Mouse (Mus musculus) macrophage (primary cell): ENCODE results near the gene Arl16. TPM values are rescaled to one million over a fixed set of nuclear protein-coding genes. Genes with fewer than 3 reads are reported as not detected.

ENCODE experiments used
- H3K27ac ChIP-seq: fragments of 350-480 bp; formaldehyde crosslinking; 2 replicates; pipeline ENCODE4 v1.9.0; 2021
- H3K36me3 ChIP-seq: fragments of 350-480 bp; formaldehyde crosslinking; 2 replicates; pipeline ENCODE4 v1.9.0; 2021; ENCODE audit errors: inconsistent target
- H3K4me3 ChIP-seq: fragments of 350-480 bp; formaldehyde crosslinking; 2 replicates; pipeline ENCODE4 v1.9.0; 2021; ENCODE audit errors: inconsistent target
- H3K79me2 ChIP-seq: fragments of 350-480 bp; formaldehyde crosslinking; 2 replicates; pipeline ENCODE4 v1.9.0; 2021; ENCODE audit errors: inconsistent target
- WGBS: methylation state at CpG from one replicate; pipeline ENCODE4 v1.1.7; 2026; ENCODE audit warnings: inconsistent platforms; ENCODE audit not compliant: missing documents; 5-methylcytosine and 5-hydroxymethylcytosine counted together
- polyA plus RNA-seq: library from polyadenylated mRNA; stranded (reverse); fragments of 250-400 nt; gene quantifications from 3 replicates; pipeline ENCODE4 v1.2.4, GENCODE M21; 2018; ENCODE audit warnings: inconsistent platforms

The Arl16 gene
- polyA plus RNA-seq, 1 experiment from 2014 or later = 14.2 TPM

DNA sequence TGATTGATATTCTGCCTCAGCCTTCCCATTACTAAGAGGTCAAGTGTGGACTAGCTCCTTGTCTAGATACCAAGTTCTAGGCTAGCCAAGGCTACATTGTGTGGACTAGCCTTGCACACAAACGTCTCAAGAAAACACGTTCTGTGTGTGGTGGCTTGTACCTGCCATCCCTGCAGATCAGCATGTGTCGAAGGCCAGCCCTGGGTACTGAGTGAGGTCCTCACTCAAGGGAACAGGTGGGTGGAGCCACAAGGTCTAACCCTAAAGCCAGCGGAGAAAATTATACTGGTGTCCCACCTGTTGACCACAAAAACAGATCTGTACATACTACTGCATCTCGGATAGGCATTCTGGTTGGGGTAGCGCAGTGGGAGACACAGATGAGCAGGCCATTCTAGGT lies 32.5 kb upstream of the Arl16 start:
- 87% methylated on average over 5 of the region's 6 CpGs for WGBS

DNA sequence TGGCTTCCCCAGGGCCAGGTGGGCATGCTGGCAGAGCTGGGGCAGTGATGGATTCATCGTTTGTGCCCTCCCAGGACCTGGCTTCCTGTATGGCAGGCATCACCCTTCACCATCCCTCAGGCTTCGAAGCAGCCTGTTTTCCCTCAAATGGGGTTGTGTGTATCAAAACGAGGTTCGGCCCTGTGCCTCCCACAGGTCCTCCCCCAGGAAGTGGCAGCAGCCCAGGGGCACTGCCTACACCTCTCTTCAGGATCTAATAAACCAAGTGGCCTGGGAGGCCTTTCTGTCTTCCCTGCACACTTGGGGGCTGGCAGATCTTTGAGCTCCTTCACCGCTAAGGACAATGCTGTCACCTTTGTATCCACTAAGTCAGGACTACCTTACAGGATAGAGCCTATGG lies 31.5 kb upstream of the Arl16 start:
- H3K36me3 ChIP-seq = peaks cover 31% of the 10 kb centered on the region; the same call in 1 of the 2 replicates
- H3K27ac ChIP-seq = no peak overlapping the region
- H3K4me3 ChIP-seq = no peak overlapping the region
- H3K79me2 ChIP-seq = peaks cover 3% of the 10 kb centered on the region
- 97% methylated on average over 4 of the region's 5 CpGs for WGBS

More for the DNA sequence above, 32.5 kb upstream of the Arl16 start:
- Histone ChIP-seq H3K79me2 (no peaks in the 10 kb centered on the region), H3K36me3 (peaks cover 27% of the 10 kb centered on the region; the same call in 1 of the 2 replicates), H3K4me3 (no peak overlapping the region), H3K27ac (no peak overlapping the region)

DNA sequence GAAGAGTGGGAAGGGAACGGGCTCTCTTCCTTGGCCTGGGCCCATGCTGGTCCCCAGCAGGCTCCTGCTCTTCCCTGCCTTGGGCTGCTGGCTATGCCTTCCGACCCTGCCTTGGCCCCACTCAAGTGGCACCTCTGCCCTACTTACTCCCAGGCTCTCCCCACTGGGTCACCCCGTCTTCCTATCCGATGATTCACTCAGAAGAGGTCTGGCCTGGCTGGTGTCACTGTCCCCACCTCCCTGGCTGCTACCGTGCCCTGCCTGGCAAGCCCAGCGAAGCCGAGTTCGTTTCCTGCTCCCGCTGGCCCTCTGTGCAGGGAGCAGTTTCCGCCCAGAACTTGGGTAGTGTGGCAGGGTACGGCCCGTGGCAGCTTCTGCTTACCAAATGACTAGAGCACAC lies 30.8 kb upstream of the Arl16 start:
- peaks cover 10% of the 10 kb centered on the region for H3K79me2 ChIP-seq
- WGBS = 95% methylated on average over 12 of the region's 12 CpGs

DNA sequence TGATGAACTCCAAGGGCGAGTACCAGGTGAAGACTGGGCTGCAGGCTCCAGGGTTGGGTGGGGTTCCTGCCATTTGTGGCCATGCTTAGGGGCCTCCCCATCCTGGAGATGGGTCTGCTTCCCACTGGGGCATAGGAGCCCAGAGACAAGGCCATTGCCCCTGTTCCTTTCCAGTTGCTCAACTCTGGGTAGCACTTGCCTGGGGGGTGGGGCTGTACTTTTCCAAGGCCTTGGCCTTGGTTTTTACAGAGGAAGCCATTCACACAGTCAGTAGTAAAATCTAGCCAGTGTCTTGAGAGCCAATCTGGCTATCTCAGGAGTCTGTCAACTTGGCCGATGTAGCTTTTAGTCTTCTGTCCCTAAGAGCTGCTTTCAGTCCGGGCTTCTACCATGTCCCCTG lies 30.0 kb upstream of the Arl16 start:
- Histone ChIP-seq H3K27ac (no peak overlapping the region), H3K4me3 (no peak overlapping the region), H3K36me3 (peaks cover 31% of the 10 kb centered on the region; the same call in 1 of the 2 replicates), H3K79me2 (peaks cover 14% of the 10 kb centered on the region)
- 98% methylated on average over 3 of the region's 3 CpGs for WGBS

More for the DNA sequence above, 30.8 kb upstream of the Arl16 start:
- H3K4me3 ChIP-seq = no peak overlapping the region
- peaks cover 31% of the 10 kb centered on the region; the same call in 1 of the 2 replicates for H3K36me3 ChIP-seq
- no peak overlapping the region for H3K27ac ChIP-seq

DNA sequence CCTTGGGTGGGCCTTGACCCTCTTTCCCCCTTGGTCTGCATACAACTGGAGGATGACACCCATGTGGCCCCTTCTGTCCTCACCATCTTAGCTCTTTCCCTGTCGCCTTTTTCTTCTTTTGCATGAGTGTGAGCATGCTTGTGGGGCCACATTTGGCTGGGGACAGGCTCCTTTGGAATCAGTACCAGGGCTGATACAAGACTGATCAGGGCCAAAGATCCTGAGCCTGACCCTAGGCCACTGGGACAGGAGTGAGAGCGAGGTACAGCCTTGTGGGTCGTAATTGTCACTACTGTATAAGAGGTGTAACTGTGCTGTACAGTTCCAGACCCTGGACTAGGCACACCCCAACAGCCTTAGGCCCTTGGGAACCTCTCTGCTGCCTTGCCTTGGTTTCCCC lies 26.5 kb upstream of the Arl16 start:
- Histone ChIP-seq H3K79me2 (peaks cover 14% of the 10 kb centered on the region), H3K36me3 (peaks cover 31% of the 10 kb centered on the region; the same call in 1 of the 2 replicates), H3K27ac (no peak overlapping the region), H3K4me3 (no peak overlapping the region)
- WGBS = 100% methylated on average over 3 of the region's 3 CpGs

DNA sequence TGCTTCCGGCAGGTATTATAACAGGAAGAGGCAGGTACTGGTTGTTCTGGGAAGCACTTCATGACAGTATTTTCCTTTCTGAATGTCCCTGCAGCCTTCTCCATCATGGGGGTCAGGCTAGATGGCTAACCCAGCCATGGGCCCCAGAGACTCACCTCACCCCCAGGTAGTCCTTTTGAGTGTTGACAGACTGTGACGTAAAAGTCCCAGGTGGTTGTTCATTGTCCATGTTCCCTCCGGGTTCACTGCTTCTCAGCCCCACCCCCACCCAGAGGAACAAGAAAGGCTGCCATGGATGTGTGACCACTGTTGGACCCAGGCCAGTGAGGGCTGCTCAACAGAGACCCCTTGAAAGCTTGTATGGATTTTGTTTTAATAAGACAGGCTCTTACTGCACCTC lies 25.9 kb upstream of the Arl16 start:
- peak overlapping the region; percentile 72 for H3K4me3 ChIP-seq
- H3K27ac ChIP-seq = peak overlapping the region; percentile 82
- peaks cover 14% of the 10 kb centered on the region for H3K79me2 ChIP-seq
- 80% methylated on average over 3 of the region's 3 CpGs for WGBS
- peaks cover 35% of the 10 kb centered on the region; the same call in 1 of the 2 replicates for H3K36me3 ChIP-seq

DNA sequence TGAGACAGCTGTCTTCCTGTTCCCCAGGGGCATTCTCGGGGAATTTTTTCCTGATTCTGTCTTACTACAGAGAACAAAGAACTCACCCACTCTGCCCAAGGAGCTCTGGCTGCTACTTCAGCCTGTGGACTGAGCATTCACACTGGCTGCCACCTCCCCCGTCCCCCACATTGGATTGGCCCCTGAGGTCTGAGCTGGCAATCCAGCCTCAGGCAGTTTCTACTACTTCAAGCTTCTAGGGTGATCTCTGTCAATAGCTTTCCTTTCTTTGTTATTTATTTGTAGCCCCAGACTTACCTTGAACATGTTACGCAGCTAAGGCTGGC lies 25.4 kb upstream of the Arl16 start:
- Histone ChIP-seq H3K4me3 (peak overlapping the region; percentile 72), H3K27ac (peak overlapping the region; percentile 82), H3K79me2 (peaks cover 14% of the 10 kb centered on the region), H3K36me3 (peaks cover 40% of the 10 kb centered on the region; the same call in 1 of the 2 replicates)
- WGBS = 36% methylated on average over 3 of the region's 3 CpGs

DNA sequence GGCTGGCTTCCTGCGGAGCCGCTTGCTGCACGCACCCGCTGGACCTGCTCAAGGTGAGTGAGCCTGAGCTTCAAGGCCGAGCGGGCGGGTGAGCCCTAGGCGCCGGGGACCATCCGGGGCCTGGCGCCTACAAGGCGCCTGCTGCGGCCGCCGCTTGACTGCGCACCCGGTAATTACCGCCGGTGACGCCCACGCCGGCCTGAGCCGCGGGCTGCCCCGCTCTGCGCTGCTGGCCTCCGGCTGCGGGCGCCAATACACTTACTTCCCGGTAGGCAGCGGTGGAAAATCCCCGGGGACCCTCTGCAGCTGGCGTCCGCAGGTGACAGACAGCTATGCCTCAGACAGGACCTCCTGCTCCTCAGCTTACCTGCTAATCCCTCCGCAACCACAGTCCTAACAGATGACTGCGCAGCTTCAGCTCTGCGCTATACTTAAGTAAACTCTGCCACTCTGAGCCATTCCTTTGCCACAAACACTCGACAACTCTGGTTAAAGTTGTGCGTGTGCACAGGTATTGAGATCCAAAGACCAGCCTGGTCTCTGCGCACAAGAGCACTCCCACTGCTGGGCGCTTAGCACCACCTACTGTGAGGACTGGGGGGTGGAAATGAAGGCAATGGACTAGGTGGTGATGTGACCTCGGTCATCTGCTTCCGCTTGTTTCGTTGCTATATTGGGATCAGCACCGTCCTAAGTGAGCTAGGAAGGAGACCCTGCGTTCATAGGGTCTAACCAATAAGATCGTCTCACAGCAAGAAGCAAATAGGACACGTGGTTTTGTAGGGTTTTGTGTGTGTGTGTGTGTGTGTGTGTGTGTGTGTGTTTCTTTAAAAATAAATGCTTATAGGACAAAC lies 24.8 kb upstream of the Arl16 start:
- Histone ChIP-seq H3K36me3 (peaks cover 40% of the 10 kb centered on the region; the same call in 1 of the 2 replicates), H3K4me3 (peak overlapping the region; percentile 72), H3K27ac (peak overlapping the region; percentile 82), H3K79me2 (peaks cover 14% of the 10 kb centered on the region)
- WGBS = under 1% methylated on average over 44 of the region's 48 CpGs

DNA sequence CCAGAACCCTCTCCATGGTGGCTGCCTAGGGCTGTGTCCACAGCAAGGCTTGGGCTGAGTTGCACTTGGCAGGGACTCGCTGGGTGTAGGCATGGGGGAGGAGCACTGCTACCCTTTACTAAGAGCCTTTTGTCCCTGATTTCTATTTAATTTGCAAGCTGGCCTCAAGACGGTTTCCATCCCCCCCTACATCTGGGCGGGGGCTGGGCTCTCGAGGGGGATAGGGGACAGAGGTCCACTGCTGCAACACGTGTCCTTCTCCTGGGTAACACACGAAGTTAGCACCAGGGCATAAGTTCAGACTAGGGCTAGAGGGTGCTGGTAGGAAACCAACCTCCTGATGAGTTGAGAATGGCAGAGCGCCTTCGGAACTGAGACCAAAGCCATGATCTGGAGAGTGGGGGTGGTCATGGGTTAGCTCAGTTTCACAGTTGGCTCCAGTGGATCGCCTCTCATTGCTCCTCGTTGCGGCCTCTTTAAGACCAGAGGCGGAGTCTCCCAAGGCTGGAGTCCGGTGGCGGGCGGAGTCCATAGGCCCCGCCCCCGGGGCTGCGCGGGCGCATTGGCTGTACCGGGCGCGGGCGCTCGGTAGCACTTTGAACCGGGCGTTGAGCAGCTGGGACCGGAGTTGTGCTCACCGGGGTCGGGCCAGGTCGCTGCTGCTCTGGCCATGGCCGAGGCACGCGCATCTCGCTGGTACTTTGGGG lies 24.1 kb upstream of the Arl16 start, which contains the start of gene Slc25a10:
Slc25a10 (plus strand) TSS at position 524 of the 707 bp plus-strand sequence.
- 2% methylated on average over 32 of the region's 35 CpGs for WGBS
- peaks cover 40% of the 10 kb centered on the region; the same call in 1 of the 2 replicates for H3K36me3 ChIP-seq

DNA sequence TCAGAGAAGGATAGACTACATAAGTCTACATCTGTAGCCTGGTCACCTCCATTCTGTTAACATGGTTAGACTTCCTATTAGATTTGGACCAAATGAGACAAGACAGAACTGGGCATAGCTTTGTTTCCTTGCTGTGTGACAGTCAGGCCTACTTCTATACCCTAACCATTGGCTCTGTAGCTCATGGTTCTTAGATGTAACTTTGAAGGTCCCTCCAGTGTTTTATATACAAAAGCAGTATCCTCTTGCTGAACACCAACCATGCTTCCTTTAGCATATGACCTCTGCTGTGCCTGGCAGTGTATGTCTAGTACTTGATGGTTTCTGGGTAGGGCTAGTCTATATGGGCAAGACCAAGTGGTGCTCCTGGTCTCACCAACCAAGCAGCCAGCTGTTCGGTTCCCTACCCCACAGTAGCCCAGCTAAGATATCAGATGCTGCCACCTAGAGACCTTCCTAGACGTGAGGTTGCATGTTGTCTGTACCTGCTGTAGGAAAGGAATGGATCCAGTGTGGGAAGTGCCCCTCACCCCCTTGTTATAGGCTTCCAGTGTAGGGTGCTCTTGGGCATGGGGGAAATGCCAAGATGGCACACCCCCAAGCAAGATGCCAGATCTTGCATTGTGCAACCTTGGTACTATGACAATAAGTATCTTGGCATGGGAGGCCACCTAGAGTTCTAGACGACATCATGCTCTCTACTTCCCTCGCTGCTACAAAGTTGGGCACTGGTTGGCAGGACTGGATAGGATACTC lies 23.1 kb upstream of the Arl16 start:
- H3K36me3 ChIP-seq = peaks cover 34% of the 10 kb centered on the region; the same call in 1 of the 2 replicates
- H3K79me2 ChIP-seq = peaks cover 29% of the 10 kb centered on the region
- no peak overlapping the region for H3K4me3 ChIP-seq
- no peak overlapping the region for H3K27ac ChIP-seq
- 58% methylated on average over 4 of the region's 4 CpGs for WGBS

More for the DNA sequence above, 24.1 kb upstream of the Arl16 start, which contains the start of gene Slc25a10:
- Histone ChIP-seq H3K4me3 (peak within 1 kb of the TSS; percentile 72), H3K79me2 (peaks cover 19% of the 10 kb centered on the region), H3K27ac (peak within 1 kb of the TSS; percentile 82)

DNA sequence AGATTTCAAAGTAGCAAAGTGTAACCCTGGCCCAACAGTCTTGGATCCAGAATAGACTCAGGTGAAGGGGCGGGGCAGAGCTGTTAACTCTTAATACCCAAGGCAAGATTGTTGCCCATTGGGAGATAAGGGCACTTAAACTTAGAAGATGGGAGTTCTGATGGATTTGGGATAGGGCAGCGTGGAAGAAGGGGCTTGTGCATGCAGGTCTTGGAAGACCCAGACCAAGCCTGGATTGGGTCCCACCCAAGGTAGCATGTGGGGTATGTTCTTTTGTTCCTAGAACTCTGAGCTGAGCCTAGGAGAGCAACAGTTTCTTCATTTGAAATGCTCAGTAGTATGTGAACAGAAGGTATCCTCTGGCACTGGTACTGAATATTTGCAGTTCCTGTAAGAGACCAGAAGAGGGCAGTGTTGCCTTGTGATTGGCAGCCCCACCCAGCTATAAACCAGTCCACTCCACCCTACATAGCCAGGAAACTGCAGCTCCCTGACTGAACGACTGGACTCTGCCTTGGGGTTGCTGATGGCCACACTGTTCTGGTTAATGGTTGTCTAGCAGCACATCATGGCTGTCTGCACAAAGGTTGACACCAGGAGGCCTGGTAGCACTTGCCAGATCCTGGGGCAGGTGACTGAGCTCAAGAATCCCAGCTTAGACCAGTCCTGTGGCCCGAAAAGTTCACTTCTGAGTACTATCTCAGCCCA lies 21.8 kb upstream of the Arl16 start:
- no peak overlapping the region for H3K4me3 ChIP-seq
- H3K27ac ChIP-seq = peak overlapping the region; percentile 15; the same call in 1 of the 2 replicates
- H3K79me2 ChIP-seq = peaks cover 37% of the 10 kb centered on the region
- H3K36me3 ChIP-seq = peaks cover 25% of the 10 kb centered on the region; the same call in 1 of the 2 replicates
- WGBS = 72% methylated on average over 4 of the region's 4 CpGs

DNA sequence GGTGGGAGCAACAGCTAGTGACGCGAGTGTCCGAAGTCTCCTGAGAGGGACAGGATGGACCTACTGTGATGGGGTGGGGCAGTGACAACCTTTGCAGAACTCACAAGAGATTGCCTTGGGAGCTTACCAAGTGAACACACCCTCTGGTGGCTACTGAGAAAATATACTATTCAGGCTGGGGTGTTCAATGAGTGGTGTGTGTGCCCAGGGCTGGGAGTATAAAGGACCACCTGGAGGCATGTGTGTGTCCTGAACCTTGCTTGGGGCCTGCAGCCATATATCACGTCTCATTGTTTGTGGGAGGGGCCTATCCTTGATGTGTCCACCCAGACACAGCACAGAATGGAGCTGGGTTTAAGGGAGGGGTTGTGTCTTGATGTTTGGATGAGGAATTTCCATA lies 21.1 kb upstream of the Arl16 start:
- H3K79me2 ChIP-seq = peaks cover 30% of the 10 kb centered on the region
- H3K36me3 ChIP-seq = peaks cover 25% of the 10 kb centered on the region; the same call in 1 of the 2 replicates
- no peak overlapping the region for H3K27ac ChIP-seq
- WGBS = 93% methylated on average over 4 of the region's 4 CpGs
- H3K4me3 ChIP-seq = no peak overlapping the region

DNA sequence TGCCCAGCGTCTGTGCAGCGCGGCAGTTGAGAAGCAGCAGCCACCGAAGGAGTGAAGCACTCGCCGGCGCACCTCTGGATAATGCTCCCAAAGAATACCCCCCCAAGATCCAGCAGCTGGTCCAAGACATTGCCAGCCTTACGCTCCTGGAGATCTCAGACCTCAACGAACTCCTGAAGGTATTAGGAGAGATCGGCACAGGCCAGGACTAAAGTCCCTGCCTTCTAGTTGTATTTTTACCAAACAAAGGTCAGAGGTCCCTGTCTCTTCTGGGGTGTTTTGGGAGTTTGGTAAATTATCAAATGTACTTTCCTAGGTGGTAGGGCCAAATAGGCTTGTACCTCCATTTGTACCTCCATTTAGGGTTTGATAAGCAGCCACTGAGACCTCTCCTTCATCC lies 17.8 kb upstream of the Arl16 start:
- WGBS = 15% methylated on average over 10 of the region's 10 CpGs
- Histone ChIP-seq H3K4me3 (peak overlapping the region; percentile 87), H3K27ac (peak overlapping the region; percentile 39), H3K36me3 (peaks cover 49% of the 10 kb centered on the region), H3K79me2 (peaks cover 23% of the 10 kb centered on the region)
